Mouse (Mus musculus) hindbrain, postnatal 0 days (tissue): ENCODE data around the gene Umod. TPM values are rescaled to one million over a fixed set of nuclear protein-coding genes. Genes with fewer than 3 reads are reported as not detected.

Experiments used
- ATAC-seq: fragments of 200-750 bp; cut with Nextera tagmentation; 2 replicates; pipeline ENCODE4 v1.8.0; 2017; ENCODE audit warnings: mild to moderate bottlenecking, moderate TSS enrichment, moderate library complexity
- DNase-seq: peaks from one replicate; pipeline ENCODE4 v3.0.0-alpha.2; 2015; ENCODE audit warnings: low spot score
- H3K27ac ChIP-seq: fragments of 300-500 bp; sonication (generic); 2 replicates; pipeline ENCODE4 v1.5.1; 2014; ENCODE audit warnings: mild to moderate bottlenecking
- H3K27me3 ChIP-seq: fragments of 300-500 bp; sonication (generic); 2 replicates; pipeline ENCODE4 v1.6.1; 2014; ENCODE audit warnings: low read length, mixed read lengths; ENCODE audit not compliant: insufficient read depth
- H3K36me3 ChIP-seq: fragments of 300-500 bp; sonication (generic); 2 replicates; pipeline ENCODE4 v1.6.1; 2014; ENCODE audit warnings: low read length, mixed read lengths; ENCODE audit not compliant: insufficient read depth
- H3K4me1 ChIP-seq: fragments of 300-500 bp; sonication (generic); 2 replicates; pipeline ENCODE4 v1.6.1; 2014; ENCODE audit warnings: antibody characterized with exemption, low read length, mixed read lengths; ENCODE audit not compliant: insufficient read depth
- H3K4me2 ChIP-seq: fragments of 300-500 bp; sonication (generic); 2 replicates; pipeline ENCODE4 v1.6.1; 2014; ENCODE audit warnings: low read depth, mild to moderate bottlenecking, low read length, moderate library complexity, mixed read lengths
- H3K4me3 ChIP-seq: fragments of 300-500 bp; sonication (generic); 2 replicates; pipeline ENCODE4 v1.5.1; 2014; ENCODE audit warnings: low read length
- H3K9ac ChIP-seq: fragments of 300-500 bp; sonication (generic); replicated peaks from 2 replicates; pipeline ENCODE4 v1.6.1; 2014; ENCODE audit warnings: mild to moderate bottlenecking, low read length, moderate library complexity, mixed read lengths
- H3K9me3 ChIP-seq: fragments of 300-500 bp; sonication (generic); 2 replicates; pipeline ENCODE4 v1.6.1; 2016; ENCODE audit warnings: low read length, mixed read lengths
- CTCF ChIP-seq: IDR thresholded peaks from 2 replicates; pipeline ENCODE4 v1.5.1; 2016; ENCODE audit warnings: antibody characterized with exemption, control low read depth, low read depth
- WGBS: fragments of 180-500 bp; shearing (Covaris S2); extraction: QIAGEN DNeasy Blood & Tissue Kit; methylation state at CpG from one replicate; pipeline ENCODE4 v1.1.7; 2014; 5-methylcytosine and 5-hydroxymethylcytosine counted together
- polyA plus RNA-seq: library from polyadenylated mRNA; unstranded; fragments of >200 nt; fragmentation: Nextera tagmentation; extraction: Ambion mirVana; gene quantifications from 2 replicates; pipeline ENCODE4 v1.2.1, GENCODE M21; 2015
- total RNA-seq: library from RNA; depleted of rRNA; stranded (reverse); fragments of >200 nt; gene quantifications from 2 replicates; pipeline ENCODE4 v1.2.3, GENCODE M21; 2014; rRNA removed

Gene Umod
- total and polyA plus RNA-seq, 2 experiments from 2014 or later: not detected

GRCm38 (mm10) chr7:119454192-119454591 lies 24.9 kb downstream of the Umod start:
- Histone ChIP-seq H3K36me3 (no peaks in the 10 kb centered on the region), H3K4me1 (no peaks in the 10 kb centered on the region), H3K9me3 (no peaks in the 10 kb centered on the region), H3K27me3 (no peaks in the 10 kb centered on the region), H3K4me3 (no peak overlapping the region), H3K27ac (no peak overlapping the region), H3K4me2 (no peak overlapping the region), H3K9ac (no peak overlapping the region)
- WGBS: 88% methylated on average over 7 of the region's 7 CpGs
- DNase-seq: no peak
- no peak for ATAC-seq
- no peak for TF ChIP-seq CTCF

GRCm38 (mm10) chr7:119443849-119444248 lies 35.2 kb downstream of the Umod start:
- WGBS: 60% methylated on average over 4 of the region's 4 CpGs

GRCm38 (mm10) chr7:119441938-119442337 lies 37.1 kb downstream of the Umod start:
- Histone ChIP-seq H3K4me3 (no peak overlapping the region), H3K9ac (no peak overlapping the region), H3K27ac (no peak overlapping the region), H3K36me3 (no peaks in the 10 kb centered on the region), H3K4me2 (no peak overlapping the region), H3K27me3 (no peaks in the 10 kb centered on the region), H3K9me3 (no peaks in the 10 kb centered on the region), H3K4me1 (no peaks in the 10 kb centered on the region)
- 86% methylated on average over 1 of the region's 1 CpGs for WGBS
- no peak for DNase-seq
- ATAC-seq: no peak
- no peak for TF ChIP-seq CTCF

More at GRCm38 (mm10) chr7:119443849-119444248, 35.2 kb downstream of the Umod start:
- Histone ChIP-seq H3K9me3 (no peaks in the 10 kb centered on the region), H3K27me3 (no peaks in the 10 kb centered on the region), H3K36me3 (no peaks in the 10 kb centered on the region), H3K4me1 (no peaks in the 10 kb centered on the region), H3K4me3 (no peak overlapping the region), H3K9ac (no peak overlapping the region), H3K4me2 (no peak overlapping the region), H3K27ac (no peak overlapping the region)
- ATAC-seq (no peak), DNase-seq (peak; percentile 63)
- TF ChIP-seq CTCF: peak; percentile 62

- H3K9ac ChIP-seq: no peak overlapping the region
- no peaks in the 10 kb centered on the region for H3K27me3 ChIP-seq
- no peaks in the 10 kb centered on the region for H3K36me3 ChIP-seq
- TF ChIP-seq CTCF: peak; percentile 85
- no peak overlapping the region for H3K4me3 ChIP-seq
- ATAC-seq (peak; percentile 89), DNase-seq (peak; percentile 94)
- no peak overlapping the region for H3K27ac ChIP-seq
- H3K4me1 ChIP-seq: no peaks in the 10 kb centered on the region
- WGBS: 8% methylated on average over 6 of the region's 6 CpGs
- H3K4me2 ChIP-seq: no peak overlapping the region
- no peaks in the 10 kb centered on the region for H3K9me3 ChIP-seq
These were observed 51.9 kb downstream of the Umod start for GRCm38 (mm10) chr7:119427180-119427616.

GRCm38 (mm10) chr7:119420730-119421129 lies 58.4 kb downstream of the Umod start:
- 7% methylated on average over 2 of the region's 2 CpGs for WGBS
- no peaks in the 10 kb centered on the region for H3K9me3 ChIP-seq
- ATAC-seq: peak; percentile 74

GRCm38 (mm10) chr7:119418523-119418922 lies 60.6 kb downstream of the Umod start:
- Histone ChIP-seq H3K4me3 (no peak overlapping the region), H3K9ac (no peak overlapping the region), H3K27ac (no peak overlapping the region), H3K4me1 (peaks cover 5% of the 10 kb centered on the region), H3K36me3 (no peaks in the 10 kb centered on the region), H3K4me2 (no peak overlapping the region), H3K27me3 (no peaks in the 10 kb centered on the region), H3K9me3 (no peaks in the 10 kb centered on the region)
- WGBS: 63% methylated on average over 1 of the region's 1 CpGs
- ATAC-seq (peak; percentile 27; the same call in 1 of the 2 replicates), DNase-seq (peak; percentile 34)
- TF ChIP-seq CTCF: no peak

More at GRCm38 (mm10) chr7:119420730-119421129, 58.4 kb downstream of the Umod start:
- no peaks in the 10 kb centered on the region for H3K36me3 ChIP-seq
- no peak for TF ChIP-seq CTCF
- no peak overlapping the region for H3K4me3 ChIP-seq
- H3K4me1 ChIP-seq: peaks cover 5% of the 10 kb centered on the region
- no peak overlapping the region for H3K9ac ChIP-seq
- H3K27ac ChIP-seq: 0 out of 2 replicates have a peak overlapping the region, but pooled peaks have one; percentile 1
- H3K4me2 ChIP-seq: no peak overlapping the region
- peak; percentile 63 for DNase-seq
- no peaks in the 10 kb centered on the region for H3K27me3 ChIP-seq

Other genes with a start within 250 kb of the Umod start
- not detected in 2 replicates for gene Gp2, start 20.0 kb downstream of the Umod start, total RNA-seq
- not detected in 2 replicates for gene Gp2, start 20.0 kb downstream of the Umod start, polyA plus RNA-seq
- gene Acsm5, start 40.2 kb upstream of the Umod start, total RNA-seq: 0.16 TPM in 1 of 2 replicates, not detected in the other
- gene Acsm5, start 40.2 kb upstream of the Umod start, polyA plus RNA-seq: 0.25 and 0.35 TPM in 2 replicates
- gene Pdilt, start 44.2 kb upstream of the Umod start, total RNA-seq: not detected in 2 replicates
- 0.06 and 0.08 TPM in 2 replicates for gene Pdilt, start 44.2 kb upstream of the Umod start, polyA plus RNA-seq
- 0.05 TPM in 1 of 2 replicates, not detected in the other for gene Acsm2, start 75.1 kb upstream of the Umod start, total RNA-seq
- 0.09 TPM in 1 of 2 replicates, not detected in the other for gene Acsm2, start 75.1 kb upstream of the Umod start, polyA plus RNA-seq
- not detected in 2 replicates for gene Acsm1, start 127.7 kb upstream of the Umod start, total RNA-seq
- gene Acsm1, start 127.7 kb upstream of the Umod start, polyA plus RNA-seq: not detected in 2 replicates
- not detected in 2 replicates for gene Acsm4, start 210.7 kb upstream of the Umod start, total RNA-seq
- gene Acsm4, start 210.7 kb upstream of the Umod start, polyA plus RNA-seq: not detected in 2 replicates
- 24.4 and 29.0 TPM in 2 replicates for gene Thumpd1, start 241.5 kb upstream of the Umod start, total RNA-seq
- 64.2 and 65.2 TPM in 2 replicates for gene Thumpd1, start 241.5 kb upstream of the Umod start, polyA plus RNA-seq